Mouse (Mus musculus): ENCODE measurements around the gene Klhl8.

Gene Klhl8

DNA sequence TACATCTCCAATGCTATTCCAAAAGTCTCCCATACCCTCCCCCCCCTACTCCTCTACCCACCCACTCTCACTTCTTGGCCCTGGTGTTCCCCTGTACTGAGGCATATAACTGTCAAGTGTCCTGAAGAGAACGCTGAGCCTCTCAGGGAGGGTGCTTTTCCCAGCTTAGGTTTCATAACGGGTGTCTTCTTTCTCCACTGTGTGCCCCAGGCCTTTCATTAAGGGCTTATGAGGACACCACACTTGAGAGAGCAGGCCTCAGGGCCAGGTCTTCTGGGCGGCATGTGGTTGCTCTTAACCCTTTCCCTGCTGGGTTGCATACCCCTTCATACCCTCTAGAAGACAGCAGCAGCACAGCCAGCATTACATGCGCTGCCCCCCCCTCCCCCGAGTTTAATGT lies 64.5 kb downstream of the Klhl8 start:
- DNase-seq (ENCODE audit: low read depth, low spot score) = no peak

DNA sequence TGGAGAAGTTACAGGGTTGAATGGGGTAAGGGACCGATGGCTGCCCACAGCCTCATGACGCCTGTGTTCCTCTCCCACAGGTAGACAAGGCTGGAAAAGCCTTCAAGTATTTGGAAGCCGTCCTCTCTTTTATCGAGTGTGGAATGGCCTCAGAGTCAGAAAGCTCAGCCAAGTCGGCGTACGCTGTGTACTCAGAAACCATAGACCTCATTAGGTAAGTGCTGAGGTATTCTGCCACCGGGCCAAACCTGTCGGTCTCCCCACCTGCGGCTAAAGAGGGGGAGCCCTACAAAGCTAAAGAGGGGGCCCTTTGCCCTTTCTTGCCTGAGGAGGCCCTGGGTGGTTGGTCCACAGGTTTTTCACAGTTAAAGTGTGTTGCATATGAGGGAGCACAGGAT lies 64.9 kb downstream of the Klhl8 start:
- DNase-seq (ENCODE audit: low read depth, low spot score) = no peak

DNA sequence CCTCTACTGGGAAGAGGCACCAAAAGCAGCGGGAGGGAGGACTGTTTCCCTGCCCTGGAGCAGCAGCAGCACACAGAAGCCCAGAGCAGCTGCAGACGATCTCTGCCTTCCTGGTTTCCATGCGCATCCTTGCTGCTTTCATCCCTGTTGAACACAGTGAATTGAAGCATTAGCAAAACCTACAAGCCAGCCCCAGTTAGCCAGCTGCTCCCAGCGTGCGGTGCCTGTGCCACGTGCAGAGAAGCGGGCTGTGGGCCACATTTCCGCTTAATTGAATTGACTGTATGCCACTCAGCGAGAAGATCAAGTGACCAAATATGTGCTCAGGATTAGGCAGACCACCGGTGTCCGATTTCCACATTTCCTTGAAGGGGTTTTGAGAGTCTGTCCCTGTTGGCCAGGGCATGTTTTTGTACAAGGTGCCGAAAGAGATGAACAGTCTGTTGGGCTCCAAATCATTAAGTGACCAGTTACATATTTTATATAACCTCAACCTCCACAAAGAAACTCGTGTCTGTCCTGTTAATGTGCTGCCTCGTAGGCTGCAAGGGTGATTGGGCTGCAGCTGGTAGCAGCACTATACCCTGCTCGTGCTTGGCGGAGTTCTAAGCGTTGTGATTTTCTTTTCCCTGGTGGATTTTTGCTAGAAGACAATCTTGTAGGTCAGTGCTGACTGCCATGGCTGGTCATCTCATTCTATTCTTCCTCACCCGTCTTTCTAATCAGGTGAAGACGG lies 65.5 kb downstream of the Klhl8 start:
- DNase-seq (ENCODE audit: low read depth, low spot score) = peak; percentile 67

DNA sequence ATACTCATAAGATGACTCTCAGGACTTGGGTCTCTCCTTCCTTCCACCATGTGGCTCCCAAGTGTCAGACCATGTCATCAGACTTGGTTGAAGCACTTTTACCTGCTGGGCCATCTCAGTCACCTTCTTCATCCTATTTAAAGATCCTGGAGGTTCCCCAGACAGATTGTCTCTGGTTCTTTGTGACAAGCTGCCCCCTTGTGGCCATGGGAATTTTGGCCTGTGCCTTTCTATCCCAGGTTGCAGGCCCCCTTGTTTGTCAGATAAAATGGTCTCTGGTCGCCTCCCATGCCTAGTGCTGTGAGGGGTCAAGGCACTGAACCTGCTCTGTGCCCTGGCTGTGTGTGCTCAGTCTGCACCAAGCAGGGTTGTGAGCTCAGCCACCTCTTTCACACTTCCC lies 67.1 kb downstream of the Klhl8 start:
- peak; percentile 42 for DNase-seq (ENCODE audit: low read depth, low spot score)

DNA sequence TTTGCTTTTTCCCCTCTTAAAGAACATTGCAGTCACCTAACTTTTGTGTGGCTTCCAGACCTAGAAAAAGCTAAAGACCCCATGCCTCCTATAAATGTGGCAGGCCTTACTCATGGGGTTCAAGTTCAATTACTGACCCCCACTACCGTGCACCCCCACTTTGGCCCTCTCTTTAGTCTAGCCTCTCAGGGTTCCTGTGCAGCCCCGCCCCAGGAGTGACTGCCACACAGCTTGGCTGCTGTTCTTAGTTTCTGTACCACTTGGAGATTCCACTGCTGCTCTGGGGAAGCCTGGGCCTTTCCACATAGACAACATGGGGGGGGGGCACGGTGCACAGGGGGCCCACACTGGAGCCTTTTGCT lies 71.8 kb downstream of the Klhl8 start:
- DNase-seq (ENCODE audit: low read depth, low spot score) = no peak

DNA sequence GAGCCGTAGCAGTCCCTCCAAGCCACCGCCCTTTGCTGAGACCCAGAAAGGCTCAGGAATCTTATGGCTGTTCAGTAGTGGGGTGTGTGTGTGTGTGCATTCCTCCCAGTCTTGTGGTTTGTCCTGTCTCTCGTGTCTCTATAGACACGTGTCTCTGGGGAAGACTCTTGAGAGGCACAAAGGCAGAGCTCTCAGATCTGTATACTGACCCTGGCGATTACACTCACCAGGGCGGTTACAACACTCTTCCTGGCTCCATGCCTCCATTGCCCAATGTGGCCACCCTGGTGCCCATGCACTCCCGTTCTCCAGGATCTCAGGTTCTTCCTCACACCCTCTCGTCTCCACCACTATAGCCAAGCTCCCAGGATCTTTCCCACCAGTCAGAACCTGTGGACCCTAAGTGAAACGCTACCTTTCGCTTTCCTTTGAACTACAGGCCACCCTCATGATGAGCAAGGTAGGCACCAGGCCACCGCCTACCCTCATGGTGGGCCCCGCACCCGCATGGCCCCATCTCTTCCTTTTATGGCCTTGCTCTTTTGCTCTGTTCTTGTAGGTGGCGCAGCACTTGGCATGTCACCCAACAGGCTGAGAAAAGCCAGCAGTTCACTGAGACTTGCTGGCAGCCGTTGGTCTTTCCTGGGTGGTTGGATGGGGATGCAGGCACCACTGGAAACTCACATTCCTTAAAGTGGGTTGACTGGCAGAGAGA lies 72.4 kb downstream of the Klhl8 start:
- no peak for DNase-seq (ENCODE audit: low read depth, low spot score)

DNA sequence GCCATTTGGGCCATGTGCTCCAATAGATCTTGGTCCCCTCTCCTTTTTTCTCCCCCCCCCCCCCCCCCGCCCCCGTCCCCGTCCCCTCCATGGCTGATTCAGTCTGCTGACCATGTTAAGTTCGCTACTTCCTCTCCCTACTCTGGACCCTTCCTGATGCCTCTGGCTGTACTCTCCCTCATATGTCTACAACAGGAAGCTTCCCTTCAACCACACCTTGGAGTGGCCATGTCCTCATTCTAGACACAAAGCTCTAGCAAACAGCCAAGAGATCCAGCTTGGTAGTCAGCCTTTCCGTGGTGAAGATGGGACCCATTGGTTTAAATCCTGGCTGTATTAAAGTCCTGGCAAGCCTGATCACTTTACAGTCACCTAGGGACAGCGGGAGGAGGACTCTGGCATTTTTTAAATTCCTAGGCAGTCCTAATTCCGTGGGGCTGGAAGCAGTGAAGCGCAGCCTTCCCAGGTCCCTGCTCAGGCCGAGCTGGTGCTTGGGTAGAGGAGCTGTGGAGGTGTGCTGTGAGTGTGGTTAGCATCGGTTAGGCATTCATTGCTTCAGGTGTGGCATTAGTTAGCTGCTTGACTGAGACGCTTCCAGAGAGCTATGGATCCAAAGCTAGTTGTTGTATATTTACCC lies 74.8 kb downstream of the Klhl8 start:
- no peak for DNase-seq (ENCODE audit: low read depth, low spot score)

DNA sequence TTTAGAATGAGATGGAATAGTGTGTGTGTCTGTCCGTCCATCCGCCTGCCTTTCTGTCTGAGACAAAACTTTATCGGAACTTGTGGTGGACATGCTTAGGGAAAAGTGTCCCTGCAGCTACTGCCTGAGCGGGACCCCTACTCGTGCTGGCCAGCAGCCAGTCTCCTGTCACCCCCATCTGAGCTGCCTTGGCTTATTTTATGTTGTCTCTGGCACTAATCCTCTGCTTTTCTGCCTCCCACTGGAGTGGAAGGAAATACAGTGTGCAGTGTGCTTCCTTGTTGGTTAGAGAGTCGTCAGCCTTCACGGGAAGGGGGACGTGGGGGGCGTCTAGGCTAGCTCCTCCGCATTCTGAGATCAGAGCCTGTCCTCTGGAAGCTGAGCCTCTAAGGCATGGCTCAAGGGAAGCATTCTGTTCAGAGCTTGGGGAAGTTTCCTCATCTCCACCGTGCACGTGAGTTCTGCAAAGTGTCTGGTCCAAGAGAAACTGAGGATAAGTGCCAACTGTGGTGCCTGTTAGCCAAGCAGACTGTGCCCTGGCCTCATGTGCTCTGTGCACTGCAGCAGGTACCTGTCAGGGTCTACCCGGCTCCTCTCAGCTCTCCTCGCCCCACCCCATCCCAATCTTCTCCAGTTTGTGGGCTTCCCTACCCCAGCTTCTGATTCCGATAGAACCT lies 75.5 kb downstream of the Klhl8 start:
- no peak for DNase-seq (ENCODE audit: low read depth, low spot score)

DNA sequence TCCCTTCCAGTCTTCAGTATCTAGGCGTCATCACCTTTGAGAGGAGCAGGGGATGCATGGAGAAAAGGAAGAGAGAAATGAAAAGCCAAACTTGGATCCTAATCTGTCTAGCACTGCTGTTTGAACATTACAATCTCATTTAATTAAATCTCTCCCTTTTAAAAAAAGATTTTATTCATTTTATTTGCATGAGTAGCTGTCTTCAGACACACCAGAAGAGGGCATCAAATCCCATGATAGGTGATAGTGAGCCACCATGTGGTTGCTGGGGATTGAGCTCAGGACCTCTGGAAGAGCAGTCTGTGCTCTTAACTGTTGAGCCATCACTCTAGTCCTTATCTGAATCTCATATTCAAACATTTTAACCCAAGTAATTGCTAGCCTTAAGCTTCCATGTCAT lies 80.2 kb downstream of the Klhl8 start:
- DNase-seq (ENCODE audit: low read depth, low spot score) = no peak

DNA sequence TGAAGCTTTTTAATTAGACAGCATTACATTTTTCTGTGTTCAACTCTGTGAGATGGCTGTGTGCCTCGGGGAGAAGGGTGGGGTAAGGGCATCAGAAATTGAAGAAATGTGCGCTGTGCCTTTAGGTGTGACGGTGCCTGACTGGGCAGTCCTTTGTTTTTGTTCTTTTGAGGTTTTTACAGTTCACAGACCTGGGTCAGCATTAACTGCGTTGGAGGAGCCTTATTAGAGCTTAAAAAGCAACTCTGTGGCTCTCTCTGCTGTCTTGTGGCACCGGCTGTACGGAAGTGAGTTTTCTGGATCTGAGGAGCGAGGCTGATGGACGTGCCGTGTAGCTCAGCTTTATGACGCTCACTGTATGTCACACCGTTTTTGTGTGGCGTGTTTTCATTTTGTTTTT lies 81.9 kb downstream of the Klhl8 start:
- DNase-seq (ENCODE audit: low read depth, low spot score) = no peak

DNA sequence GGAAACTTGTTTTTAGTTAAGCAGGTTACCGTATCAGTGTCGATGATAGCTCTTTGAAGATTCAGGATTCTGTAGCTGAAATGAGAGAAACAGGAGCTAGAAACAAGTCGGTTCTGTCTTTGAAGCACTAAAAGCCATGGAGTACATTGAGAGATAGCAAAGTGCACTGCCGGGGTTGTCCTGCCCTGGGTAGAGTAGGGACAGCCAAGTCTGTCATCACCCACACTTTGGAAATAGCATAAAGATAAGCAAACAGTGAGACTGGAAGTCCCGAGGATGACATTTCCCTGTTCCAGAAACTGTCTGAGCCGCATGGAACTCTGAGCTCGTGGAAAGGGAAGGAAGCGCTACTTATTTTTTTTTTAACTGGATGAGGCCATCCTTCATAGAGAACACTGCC lies 82.3 kb downstream of the Klhl8 start:
- no peak for DNase-seq (ENCODE audit: low read depth, low spot score)

DNA sequence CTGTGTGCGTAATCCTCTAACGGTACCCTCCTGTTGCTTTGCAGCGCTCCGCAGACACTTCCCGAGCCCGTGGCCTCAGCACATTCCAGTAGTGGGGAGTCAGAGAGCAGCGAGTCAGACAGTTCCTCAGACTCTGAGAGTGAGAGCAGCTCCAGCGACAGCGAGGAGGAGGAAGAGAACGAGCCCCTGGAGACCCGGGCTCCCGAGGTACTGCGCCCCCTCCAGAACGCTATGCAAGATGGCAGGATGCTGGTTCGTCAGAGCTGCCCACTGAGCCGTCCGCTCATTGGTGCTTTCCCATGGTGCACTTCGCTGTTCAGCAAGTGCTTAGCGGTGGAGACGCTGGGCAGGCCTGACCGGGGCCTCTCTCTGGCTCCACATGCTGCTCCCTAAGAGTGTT lies 82.8 kb downstream of the Klhl8 start:
- no peak for DNase-seq (ENCODE audit: low read depth, low spot score)

DNA sequence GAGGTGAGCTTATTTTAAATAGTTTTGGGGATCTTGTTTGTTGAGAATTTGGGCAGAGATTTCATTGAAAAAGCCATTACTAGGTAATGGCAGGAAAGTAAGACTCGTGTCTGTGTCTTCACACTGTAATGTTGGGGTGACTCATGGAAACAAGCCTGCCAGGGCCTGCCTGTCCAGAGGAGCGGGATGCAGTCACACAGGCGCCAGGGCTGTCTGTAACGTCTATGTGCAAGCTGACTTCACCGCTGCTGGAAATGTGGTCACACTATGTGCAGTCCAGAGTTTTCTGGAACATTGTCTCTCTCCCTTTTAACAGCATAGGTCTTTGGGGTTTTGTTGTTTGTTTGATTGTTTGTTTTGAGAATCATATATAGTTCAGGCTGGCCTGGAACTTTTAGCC lies 88.1 kb downstream of the Klhl8 start:
- DNase-seq (ENCODE audit: low read depth, low spot score) = no peak

DNA sequence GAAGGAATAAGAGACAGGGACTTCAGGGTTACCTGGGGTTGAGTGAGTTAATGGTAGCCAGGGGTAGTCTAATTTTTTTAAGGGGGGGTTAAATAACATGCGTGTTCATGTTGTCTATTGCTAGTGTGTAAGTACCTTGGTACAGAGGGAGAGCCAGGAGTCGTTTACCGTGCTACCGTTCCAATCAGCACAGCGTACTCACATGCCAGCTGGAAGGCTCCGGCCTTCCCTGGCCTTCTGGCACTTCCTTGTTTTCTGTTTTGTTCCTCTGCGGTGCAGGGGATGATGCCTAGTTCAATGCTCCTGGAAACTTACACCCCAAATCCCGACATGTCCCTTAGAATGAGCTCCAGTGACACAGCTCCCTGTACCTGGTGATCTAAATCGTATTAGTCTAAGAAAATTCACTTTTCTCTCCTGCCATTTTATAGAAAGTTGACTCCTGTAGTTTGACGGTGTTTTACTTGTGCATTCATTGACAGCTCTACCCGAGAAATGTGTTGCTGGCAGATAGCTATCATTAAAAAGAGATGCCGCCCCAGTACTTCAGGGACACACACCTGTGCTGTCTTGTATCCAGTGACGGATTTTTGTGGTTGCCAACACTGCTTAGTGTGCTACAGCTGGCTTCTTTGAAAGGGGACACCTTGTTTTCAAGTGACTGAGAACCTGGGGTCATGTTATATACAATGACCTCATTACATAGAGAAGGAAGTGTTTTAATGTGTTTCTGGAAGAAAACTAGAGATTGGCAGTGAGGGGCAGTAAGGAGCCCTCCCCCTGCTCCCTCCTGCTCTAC lies 89.4 kb downstream of the Klhl8 start:
- DNase-seq (ENCODE audit: low read depth, low spot score) = peak; percentile 40

DNA sequence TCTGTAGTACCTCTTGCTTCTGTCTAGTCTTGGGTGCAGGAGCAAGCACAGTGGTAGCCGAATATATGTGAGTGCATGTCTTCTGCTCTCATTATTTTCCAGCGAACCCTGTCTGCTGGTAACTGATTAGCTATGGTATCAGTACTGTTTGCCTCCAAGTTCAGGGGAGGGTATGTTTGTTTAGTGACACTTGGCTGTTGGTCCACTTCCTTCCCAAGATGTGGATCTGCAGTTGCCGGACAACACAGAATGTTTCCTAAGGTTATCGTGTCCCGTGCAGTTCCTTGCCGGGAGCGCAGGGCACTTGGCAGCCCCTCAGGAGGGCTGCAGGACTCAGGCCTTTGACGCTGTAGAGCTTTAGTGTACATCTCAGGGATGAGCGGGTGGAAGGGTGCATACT lies 90.0 kb downstream of the Klhl8 start:
- no peak for DNase-seq (ENCODE audit: low read depth, low spot score)

DNA sequence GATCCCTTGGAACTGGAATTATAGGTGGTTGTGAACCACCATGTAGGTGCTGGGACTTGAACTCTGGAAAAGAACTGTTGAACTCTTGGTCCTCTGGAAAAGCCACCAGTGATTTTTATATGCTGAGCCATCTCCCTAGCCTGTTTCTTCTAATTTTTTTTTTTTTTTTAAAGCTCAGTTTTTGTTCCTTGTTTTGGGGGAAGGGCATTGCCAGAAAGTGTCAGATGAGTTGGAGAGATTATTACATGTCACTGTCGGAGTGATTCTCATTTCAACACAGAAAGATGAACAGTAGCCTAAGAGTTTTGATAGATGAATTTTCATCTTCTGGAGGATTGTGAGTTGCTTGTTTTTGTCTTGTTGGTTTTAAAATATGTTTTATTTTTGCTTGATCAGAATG lies 91.4 kb downstream of the Klhl8 start:
- no peak for DNase-seq (ENCODE audit: low read depth, low spot score)

DNA sequence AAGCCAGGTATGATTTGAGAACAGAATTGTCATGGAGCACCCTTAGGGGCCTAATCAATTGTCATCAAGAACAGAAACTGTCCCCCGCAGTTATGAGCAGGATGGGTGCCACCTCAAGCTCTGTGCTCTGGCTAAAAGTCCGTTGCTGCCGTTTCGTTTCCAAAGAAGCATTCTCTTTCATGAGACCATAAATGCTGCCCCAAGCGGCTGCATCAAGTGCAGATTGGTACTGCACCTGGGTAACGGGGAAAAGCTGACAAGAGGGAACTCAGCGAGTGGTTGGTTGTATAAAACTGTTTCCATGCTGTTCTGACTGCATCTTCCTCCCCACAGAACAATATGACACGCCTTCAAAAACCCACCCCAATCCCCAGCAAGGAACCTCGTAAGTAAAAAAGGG lies 92.5 kb downstream of the Klhl8 start:
- DNase-seq (ENCODE audit: low read depth, low spot score) = no peak

DNA sequence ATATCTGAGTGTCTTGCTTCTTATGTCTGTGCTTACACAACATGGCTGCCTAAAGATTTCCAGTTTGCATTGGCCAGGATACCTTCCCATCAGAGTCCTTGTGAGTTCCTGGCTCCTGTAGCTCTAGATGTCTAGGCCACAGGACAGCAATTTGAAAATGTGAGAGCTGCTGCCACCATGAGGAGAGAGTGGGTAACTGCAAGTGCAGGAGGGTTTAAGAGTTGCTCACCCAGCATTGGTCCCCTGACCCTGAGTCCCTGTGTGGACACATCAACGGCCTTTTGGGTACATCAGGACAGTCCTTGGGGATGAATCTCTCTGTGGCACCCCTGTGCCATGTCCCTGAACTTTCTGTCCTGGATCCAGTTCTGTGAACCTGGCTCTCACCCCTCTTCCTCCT lies 93.3 kb downstream of the Klhl8 start:
- peak; percentile 85 for DNase-seq (ENCODE audit: low read depth, low spot score)

DNA sequence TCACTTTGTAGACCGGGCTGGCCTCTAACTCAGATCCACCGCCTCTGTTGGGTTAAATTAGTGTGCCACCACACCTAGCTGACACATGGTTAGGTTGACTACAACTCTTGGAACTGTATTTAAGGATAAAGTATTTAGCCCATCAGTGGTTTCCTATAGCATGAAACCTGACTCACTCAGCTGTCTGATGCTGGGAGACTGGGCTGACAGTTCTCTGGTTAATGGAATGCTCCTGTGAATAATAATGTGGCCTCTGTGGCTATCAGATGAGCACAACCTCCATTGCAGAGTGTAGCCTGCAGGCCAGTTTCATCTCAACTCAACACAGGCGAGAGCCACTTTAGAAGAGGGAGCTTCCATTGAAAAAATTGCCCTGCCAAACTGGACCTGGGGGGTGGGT lies 94.3 kb downstream of the Klhl8 start:
- DNase-seq (ENCODE audit: low read depth, low spot score) = no peak

DNA sequence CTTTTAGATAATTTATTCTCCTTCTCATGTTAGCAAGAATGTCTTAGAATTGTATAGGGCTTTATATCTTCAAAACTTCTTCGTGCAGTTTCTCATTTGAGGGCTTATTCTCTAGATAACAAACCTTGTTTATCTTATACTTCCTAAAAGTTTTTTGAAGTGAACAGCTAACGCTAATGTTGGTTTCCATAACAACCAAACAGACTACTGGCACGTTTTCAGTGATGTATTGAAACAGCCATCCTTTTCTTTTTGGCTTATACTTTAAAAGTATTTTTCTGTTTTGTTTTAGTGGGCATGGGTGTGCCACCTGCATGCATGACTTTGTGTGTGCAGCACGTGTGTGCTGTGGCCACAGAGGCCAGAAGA lies 95.8 kb downstream of the Klhl8 start:
- DNase-seq (ENCODE audit: low read depth, low spot score) = no peak

DNA sequence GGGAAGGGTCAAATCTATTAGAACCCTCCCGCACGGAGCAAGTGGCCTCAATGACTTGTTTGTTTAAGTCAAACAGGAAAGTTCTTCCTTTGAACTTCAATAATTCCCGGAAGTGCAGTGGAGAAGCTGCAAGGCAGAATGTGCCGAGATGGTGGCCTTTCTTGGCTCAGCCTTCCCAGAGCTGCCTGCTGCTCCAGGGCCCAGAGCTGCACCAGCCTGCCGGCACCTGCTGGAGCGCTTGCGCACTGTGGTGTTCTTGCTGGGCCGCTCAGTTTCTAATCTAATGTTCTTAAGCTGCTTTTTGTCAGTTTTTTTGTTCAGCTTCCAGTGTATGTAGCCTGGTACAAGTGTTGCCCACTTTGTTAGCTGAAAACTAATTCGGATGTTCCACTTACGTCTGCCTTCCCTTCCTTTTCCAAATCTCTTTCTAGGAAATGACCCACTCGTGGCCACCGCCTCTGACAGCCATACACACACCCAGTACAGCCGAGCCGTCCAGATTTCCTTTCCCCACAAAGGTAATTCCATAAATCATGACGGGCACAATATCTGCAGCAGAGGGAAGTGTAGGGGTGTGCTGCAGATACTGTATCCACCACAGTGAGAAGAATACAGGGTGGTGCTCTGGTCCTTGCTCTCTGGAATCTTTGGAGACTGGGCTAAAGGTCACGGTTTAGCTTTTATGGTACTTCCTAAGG lies 96.4 kb downstream of the Klhl8 start:
- no peak for DNase-seq (ENCODE audit: low read depth, low spot score)
